Mouse (Mus musculus) heart, postnatal 14 days (tissue): ENCODE results near the gene Gamt. TPM values are rescaled to one million over a fixed set of nuclear protein-coding genes. Genes with fewer than 3 reads are reported as not detected.

Experiments used
- DNase-seq, 2 experiments: peaks; one replicate each; pipeline ENCODE4 v3.0.0; 2021 to 2022
- intact Hi-C: fragments of 180-260 bp; cut with DNase I; formaldehyde crosslinking; loops from one replicate; pipeline ENCODE4 v1.15.1; 2025
- total RNA-seq, 2 experiments: library from RNA; stranded (reverse); gene quantifications; 2 replicates each; pipeline ENCODE4 v1.2.3; 2021

The Gamt gene
- total RNA-seq, 2 experiments from 2014 or later, result 11.6 to 14.5 TPM

- intact Hi-C loops, result no loop called here
- no peak for DNase-seq
Measured at GRCm38 (mm10) chr10:80288657-80289056, 27.8 kb upstream of the Gamt start.

- no peak for DNase-seq
- intact Hi-C loops, result no loop called here
Measured at GRCm38 (mm10) chr10:80288097-80288496, 27.3 kb upstream of the Gamt start.

GRCm38 (mm10) chr10:80285222-80286070, 24.6 kb upstream of the Gamt start:
- intact Hi-C loops, result no loop called here
- DNase-seq, result no peak

- intact Hi-C loops, result no loop called here
- no peak for DNase-seq
Measured at GRCm38 (mm10) chr10:80282481-80283441, 21.9 kb upstream of the Gamt start.

- intact Hi-C loops, result no loop called here
- peak; percentile 48 to 52 for DNase-seq
Measured at GRCm38 (mm10) chr10:80281921-80282371, 21.1 kb upstream of the Gamt start.

GRCm38 (mm10) chr10:80281304-80281703, 20.5 kb upstream of the Gamt start:
- peak in 1 of 2 experiments; percentile 55 for DNase-seq
- intact Hi-C loops, result no loop called here

GRCm38 (mm10) chr10:80279273-80279672, 18.5 kb upstream of the Gamt start:
- DNase-seq, result no peak
- intact Hi-C loops, result no loop called here

- intact Hi-C loops, result no loop called here
- DNase-seq, result no peak
Measured at GRCm38 (mm10) chr10:80278390-80278789, 17.6 kb upstream of the Gamt start.

- intact Hi-C loops, result no loop called here
- no peak for DNase-seq
Measured at GRCm38 (mm10) chr10:80276238-80276637, 15.4 kb upstream of the Gamt start.

GRCm38 (mm10) chr10:80273847-80274246, 13.0 kb upstream of the Gamt start:
- DNase-seq, result no peak
- intact Hi-C loops, result no loop called here

- no peak for DNase-seq
- intact Hi-C loops, result no loop called here
Measured at GRCm38 (mm10) chr10:80271870-80272585, 11.2 kb upstream of the Gamt start.

GRCm38 (mm10) chr10:80271186-80271843, 10.5 kb upstream of the Gamt start:
- intact Hi-C loops, result no loop called here
- no peak for DNase-seq

- intact Hi-C loops, result no loop called here
- no peak for DNase-seq
Measured at GRCm38 (mm10) chr10:80270734-80271181, 9.9 kb upstream of the Gamt start.

GRCm38 (mm10) chr10:80270099-80270498, 9.3 kb upstream of the Gamt start:
- intact Hi-C loops, result no loop called here
- no peak for DNase-seq

GRCm38 (mm10) chr10:80265149-80265486, 4.3 kb upstream of the Gamt start:
- intact Hi-C loops, result no loop called here
- no peak for DNase-seq

GRCm38 (mm10) chr10:80264341-80265148, 3.7 kb upstream of the Gamt start:
- intact Hi-C loops, result no loop called here

GRCm38 (mm10) chr10:80262776-80263365, 2.1 kb upstream of the Gamt start:
- intact Hi-C loops, result no loop called here
- no peak for DNase-seq

More at GRCm38 (mm10) chr10:80264341-80265148, 3.7 kb upstream of the Gamt start:
- DNase-seq, result peak; percentile 99 to 100

- intact Hi-C loops, result no loop called here
- no peak for DNase-seq
Measured at GRCm38 (mm10) chr10:80262169-80262568, 1.4 kb upstream of the Gamt start.

- peak; percentile 95 to 98 for DNase-seq
- intact Hi-C loops, result no loop called here
Measured at GRCm38 (mm10) chr10:80261585-80261968, 765 bp upstream of the Gamt start.
